Mouse (Mus musculus): ENCODE data around the gene Cxcr5. TPM values are rescaled to one million over a fixed set of nuclear protein-coding genes. Genes with fewer than 3 reads are reported as not detected.

Gene Cxcr5
- polyA plus RNA-seq, 1 experiment from 2014 or later, result not detected

DNA sequence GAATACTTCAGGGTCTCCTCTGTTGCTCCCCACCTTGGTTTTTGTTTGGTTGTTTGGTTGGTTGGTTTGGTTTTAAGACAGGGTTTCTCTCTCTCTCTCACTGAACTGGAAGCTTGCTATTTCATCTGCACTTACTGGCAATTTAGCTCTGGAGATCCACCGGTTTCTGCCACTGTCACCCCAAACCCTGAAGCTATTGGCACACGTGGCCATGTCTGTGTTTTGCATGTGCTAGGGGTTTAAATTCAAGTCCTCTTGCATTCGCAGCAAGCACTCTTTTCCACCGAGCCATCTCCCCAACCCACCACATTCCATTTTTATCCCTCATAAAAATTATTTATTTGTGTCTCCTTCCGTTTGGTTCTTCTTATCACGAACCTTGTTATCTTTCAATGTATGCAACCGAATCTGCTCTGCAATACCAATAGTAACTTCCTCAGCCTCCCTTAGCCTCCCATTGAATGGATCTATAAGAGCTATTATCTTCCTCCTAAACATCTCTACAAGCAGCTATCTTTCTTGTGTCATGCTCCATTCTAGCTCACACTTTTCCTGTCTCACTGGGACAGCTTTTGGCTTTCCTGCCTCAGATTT is 30.0 kb upstream of the Cxcr5 start:
- no peak for ATAC-seq
- no peaks in the 10 kb centered on the region for H3K27me3 ChIP-seq (replicated peaks; ENCODE audit: control insufficient read depth, insufficient read depth, low read length)
- no peak overlapping the region for H3K4me3 ChIP-seq (replicated peaks; ENCODE audit: low read length)
- no peak overlapping the region for H3K27ac ChIP-seq (ENCODE audit: low read length)
- no peaks in the 10 kb centered on the region for H3K36me3 ChIP-seq (ENCODE audit: control insufficient read depth, insufficient read depth)
- WGBS, result 82% methylated on average over 7 of the region's 7 CpGs
- H3K9me3 ChIP-seq (ENCODE audit: control insufficient read depth, low read length), result no peaks in the 10 kb centered on the region
- no peak overlapping the region for H3K9ac ChIP-seq (replicated peaks; ENCODE audit: low read depth, low read length)
- no peaks in the 10 kb centered on the region for H3K4me1 ChIP-seq (replicated peaks; ENCODE audit: control insufficient read depth, insufficient read depth, low read length)
- no peak overlapping the region for H3K4me2 ChIP-seq (ENCODE audit: low read length)

DNA sequence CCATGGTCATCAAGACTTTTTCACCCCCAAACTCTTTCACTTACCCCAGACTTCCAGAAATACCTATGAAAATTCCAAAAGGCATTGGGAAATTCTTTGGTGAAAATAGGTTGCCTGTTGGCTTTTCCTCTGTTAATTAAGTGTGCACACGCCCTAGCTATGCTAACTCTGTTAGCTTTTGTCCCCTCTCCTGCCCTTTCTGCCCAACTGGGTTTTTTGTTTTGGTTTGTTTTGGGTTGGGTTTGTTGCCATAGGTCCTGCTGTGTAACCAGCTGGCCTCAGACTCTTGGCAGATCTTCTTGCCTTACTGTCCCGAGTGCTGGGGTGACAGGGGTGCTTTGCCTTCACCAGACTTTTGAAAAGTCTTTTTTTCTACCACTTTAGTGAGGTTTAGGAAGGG is 29.3 kb upstream of the Cxcr5 start:
- no peaks in the 10 kb centered on the region for H3K9me3 ChIP-seq (ENCODE audit: control insufficient read depth, low read length)
- H3K4me1 ChIP-seq (replicated peaks; ENCODE audit: control insufficient read depth, insufficient read depth, low read length), result no peaks in the 10 kb centered on the region
- no peaks in the 10 kb centered on the region for H3K27me3 ChIP-seq (replicated peaks; ENCODE audit: control insufficient read depth, insufficient read depth, low read length)
- 7% methylated on average over 2 of the region's 2 CpGs for WGBS
- H3K4me3 ChIP-seq (replicated peaks; ENCODE audit: low read length), result no peak overlapping the region
- H3K4me2 ChIP-seq (ENCODE audit: low read length), result no peak overlapping the region
- H3K27ac ChIP-seq (ENCODE audit: low read length), result no peak overlapping the region
- no peaks in the 10 kb centered on the region for H3K36me3 ChIP-seq (ENCODE audit: control insufficient read depth, insufficient read depth)
- no peak for ATAC-seq
- H3K9ac ChIP-seq (replicated peaks; ENCODE audit: low read depth, low read length), result no peak overlapping the region

GRCm38 (mm10) chr9:44589095-44589494 is 27.4 kb upstream of the Cxcr5 start:
- ATAC-seq, result no peak
- Histone ChIP-seq H3K27me3 (replicated peaks; ENCODE audit: control insufficient read depth, insufficient read depth, low read length) (no peaks in the 10 kb centered on the region), H3K27ac (ENCODE audit: low read length) (no peak overlapping the region), H3K4me1 (replicated peaks; ENCODE audit: control insufficient read depth, insufficient read depth, low read length) (no peaks in the 10 kb centered on the region), H3K4me2 (ENCODE audit: low read length) (no peak overlapping the region), H3K9me3 (ENCODE audit: control insufficient read depth, low read length) (no peaks in the 10 kb centered on the region; the same call in 1 of the 2 replicates), H3K36me3 (ENCODE audit: control insufficient read depth, insufficient read depth) (no peaks in the 10 kb centered on the region), H3K9ac (replicated peaks; ENCODE audit: low read depth, low read length) (no peak overlapping the region), H3K4me3 (replicated peaks; ENCODE audit: low read length) (no peak overlapping the region)

DNA sequence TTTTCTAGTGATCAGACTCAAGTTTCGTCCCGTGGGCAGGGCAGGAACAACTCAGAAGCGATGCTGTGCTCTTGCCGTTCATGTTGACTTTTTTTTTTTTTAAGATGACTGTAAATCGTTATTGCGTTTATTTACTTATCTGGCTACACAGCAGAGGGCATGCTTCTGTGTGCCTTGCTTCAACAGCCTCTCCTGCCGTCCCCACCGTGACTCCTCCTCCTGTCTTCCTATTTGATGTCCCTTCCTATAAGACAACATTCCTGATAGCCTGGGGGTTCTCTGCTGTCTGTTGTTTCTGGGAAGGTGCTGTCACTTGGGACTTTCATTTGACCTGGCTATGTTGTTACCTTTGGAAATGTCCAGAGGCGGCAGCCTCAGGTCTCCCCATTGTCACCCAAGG is 26.9 kb upstream of the Cxcr5 start:
- no peak overlapping the region for H3K27ac ChIP-seq (ENCODE audit: low read length)
- ATAC-seq, result no peak
- no peaks in the 10 kb centered on the region for H3K4me1 ChIP-seq (replicated peaks; ENCODE audit: control insufficient read depth, insufficient read depth, low read length)
- H3K27me3 ChIP-seq (replicated peaks; ENCODE audit: control insufficient read depth, insufficient read depth, low read length), result no peaks in the 10 kb centered on the region
- no peak overlapping the region for H3K4me3 ChIP-seq (replicated peaks; ENCODE audit: low read length)
- H3K36me3 ChIP-seq (ENCODE audit: control insufficient read depth, insufficient read depth), result no peaks in the 10 kb centered on the region
- no peak overlapping the region for H3K9ac ChIP-seq (replicated peaks; ENCODE audit: low read depth, low read length)
- H3K9me3 ChIP-seq (ENCODE audit: control insufficient read depth, low read length), result peaks cover 3% of the 10 kb centered on the region
- H3K4me2 ChIP-seq (ENCODE audit: low read length), result no peak overlapping the region
- whole genome bisulfite sequencing, result 79% methylated on average over 9 of the region's 9 CpGs

DNA sequence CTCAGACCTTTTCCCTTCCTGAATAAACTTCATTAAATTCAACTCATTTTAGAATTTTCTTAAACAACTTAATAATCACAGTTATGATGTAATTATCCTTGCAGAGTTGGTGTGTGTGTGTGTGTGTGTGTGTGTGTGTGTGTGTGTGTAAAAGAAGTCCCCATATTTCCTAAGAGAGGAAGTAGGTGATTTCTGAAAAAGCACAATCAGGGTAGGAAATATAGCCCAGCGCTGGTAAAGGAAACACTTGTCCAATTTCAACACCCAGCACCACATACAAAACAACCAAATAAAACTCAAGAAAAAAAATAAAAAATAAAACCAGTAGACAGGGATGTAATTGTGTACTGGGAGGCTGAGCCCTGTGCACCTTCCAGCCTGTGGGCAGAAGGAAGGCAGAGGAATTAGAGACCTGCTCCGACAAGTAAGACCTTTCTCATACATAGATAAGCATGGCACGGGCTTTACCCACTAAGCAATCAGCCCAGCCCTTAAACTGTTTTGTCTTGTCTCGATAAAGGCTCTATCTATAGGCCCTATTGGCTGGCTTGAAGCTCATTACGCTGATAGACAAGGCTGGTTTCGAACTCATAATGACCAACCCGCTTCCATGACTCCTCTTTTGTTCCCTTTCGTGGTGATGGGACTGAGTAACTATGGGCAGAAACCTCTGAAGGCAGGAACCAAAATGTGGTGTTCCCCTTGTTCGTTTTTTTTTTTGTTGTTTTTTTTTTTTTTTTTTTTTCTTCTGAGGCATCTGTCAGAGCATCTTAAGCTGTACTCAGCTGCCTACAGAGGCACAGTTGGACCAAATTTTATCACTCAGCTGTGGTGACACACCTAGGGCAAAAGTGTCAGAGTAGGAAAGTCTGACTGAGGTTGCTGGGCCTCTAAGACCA is 25.8 kb upstream of the Cxcr5 start:
- no peaks in the 10 kb centered on the region for H3K4me1 ChIP-seq (replicated peaks; ENCODE audit: control insufficient read depth, insufficient read depth, low read length)
- H3K27me3 ChIP-seq (replicated peaks; ENCODE audit: control insufficient read depth, insufficient read depth, low read length), result no peaks in the 10 kb centered on the region
- WGBS, result 79% methylated on average over 9 of the region's 9 CpGs
- no peak overlapping the region for H3K4me2 ChIP-seq (ENCODE audit: low read length)
- H3K27ac ChIP-seq (ENCODE audit: low read length), result no peak overlapping the region
- peaks cover 3% of the 10 kb centered on the region for H3K9me3 ChIP-seq (ENCODE audit: control insufficient read depth, low read length)
- ATAC-seq, result no peak
- H3K9ac ChIP-seq (replicated peaks; ENCODE audit: low read depth, low read length), result no peak overlapping the region
- no peaks in the 10 kb centered on the region for H3K36me3 ChIP-seq (ENCODE audit: control insufficient read depth, insufficient read depth)
- H3K4me3 ChIP-seq (replicated peaks; ENCODE audit: low read length), result no peak overlapping the region

DNA sequence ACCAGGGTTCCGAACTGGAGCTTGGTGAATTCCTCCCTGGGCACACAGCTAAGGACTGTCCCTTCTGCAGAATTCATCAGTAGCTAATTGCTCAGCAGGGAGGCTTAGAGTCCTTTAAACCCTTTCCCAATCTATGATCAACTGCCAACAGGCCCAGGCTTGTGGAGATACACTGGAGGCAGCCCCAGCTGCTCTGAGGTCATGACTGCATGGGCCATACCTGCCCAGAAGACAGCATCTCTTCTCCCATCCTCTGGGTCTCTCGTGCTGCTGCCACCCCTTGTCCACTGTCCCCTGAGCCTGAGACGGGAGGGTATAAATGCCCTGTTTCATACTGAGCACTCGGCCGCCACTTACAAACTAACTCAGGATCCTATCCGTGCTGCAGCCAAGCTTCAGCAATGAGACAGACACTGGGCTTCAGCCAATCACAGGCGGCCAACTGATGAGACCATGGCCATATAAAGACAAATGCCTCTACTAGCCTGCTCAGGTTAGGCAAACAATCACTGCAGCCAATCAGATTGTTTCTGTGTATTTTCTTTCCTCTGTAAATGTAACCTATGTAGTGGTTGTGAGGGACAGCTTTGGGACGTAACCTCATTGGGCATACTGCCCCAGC is 25.1 kb upstream of the Cxcr5 start:
- Histone ChIP-seq H3K36me3 (ENCODE audit: control insufficient read depth, insufficient read depth) (no peaks in the 10 kb centered on the region), H3K27me3 (replicated peaks; ENCODE audit: control insufficient read depth, insufficient read depth, low read length) (no peaks in the 10 kb centered on the region), H3K4me3 (replicated peaks; ENCODE audit: low read length) (no peak overlapping the region), H3K4me1 (replicated peaks; ENCODE audit: control insufficient read depth, insufficient read depth, low read length) (no peaks in the 10 kb centered on the region), H3K9ac (replicated peaks; ENCODE audit: low read depth, low read length) (no peak overlapping the region), H3K27ac (ENCODE audit: low read length) (no peak overlapping the region), H3K9me3 (ENCODE audit: control insufficient read depth, low read length) (peaks cover 3% of the 10 kb centered on the region), H3K4me2 (ENCODE audit: low read length) (no peak overlapping the region)
- 65% methylated on average over 8 of the region's 8 CpGs for WGBS
- ATAC-seq, result no peak

DNA sequence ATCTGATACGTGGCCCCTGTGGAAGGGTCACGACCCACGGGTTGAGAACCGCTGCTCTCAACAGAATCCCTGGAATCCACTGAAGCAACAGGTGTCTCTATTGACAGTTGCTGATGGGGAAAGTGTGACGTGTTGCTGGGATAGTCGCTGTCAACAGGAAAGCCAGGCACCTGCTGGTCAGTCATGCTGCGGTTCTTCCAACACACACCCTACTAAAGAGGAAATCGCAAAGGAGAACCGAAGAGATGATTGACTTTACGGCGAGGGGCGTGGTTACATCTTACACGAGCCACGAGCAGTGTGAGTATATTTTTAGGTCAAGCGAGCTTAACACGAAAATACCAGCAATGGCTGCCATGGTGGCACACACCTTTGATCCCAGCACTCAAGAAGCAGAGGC is 20.7 kb upstream of the Cxcr5 start:
- whole genome bisulfite sequencing, result 88% methylated on average over 16 of the region's 16 CpGs
- no peak for ATAC-seq

DNA sequence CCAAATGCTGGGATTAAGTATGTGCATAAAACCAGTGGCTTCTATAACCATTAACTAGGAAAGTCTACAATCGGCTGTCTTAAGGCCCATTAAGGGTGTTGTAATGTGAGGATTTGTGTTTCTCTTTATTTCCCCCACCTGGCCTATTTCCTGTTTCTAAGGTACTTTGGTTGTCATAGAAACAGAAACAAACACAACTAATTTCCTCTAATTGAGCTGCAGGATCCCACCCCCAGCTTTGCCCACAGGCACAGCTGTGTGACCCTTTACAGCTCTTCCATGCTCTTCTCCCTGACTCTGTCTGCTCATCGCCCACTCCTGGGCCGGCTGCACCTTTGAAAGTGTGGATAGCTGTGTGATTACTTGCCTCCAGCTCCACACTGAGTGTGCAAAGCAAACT is 19.7 kb upstream of the Cxcr5 start:
- WGBS, result 40% methylated on average over 3 of the region's 3 CpGs

More for the DNA sequence above, 20.7 kb upstream of the Cxcr5 start:
- no peaks in the 10 kb centered on the region for H3K4me1 ChIP-seq (replicated peaks; ENCODE audit: control insufficient read depth, insufficient read depth, low read length)
- H3K27me3 ChIP-seq (replicated peaks; ENCODE audit: control insufficient read depth, insufficient read depth, low read length), result no peaks in the 10 kb centered on the region
- no peak overlapping the region for H3K4me2 ChIP-seq (ENCODE audit: low read length)
- peaks cover 3% of the 10 kb centered on the region for H3K9me3 ChIP-seq (ENCODE audit: control insufficient read depth, low read length)
- no peak overlapping the region for H3K9ac ChIP-seq (replicated peaks; ENCODE audit: low read depth, low read length)
- H3K27ac ChIP-seq (ENCODE audit: low read length), result no peak overlapping the region
- H3K4me3 ChIP-seq (replicated peaks; ENCODE audit: low read length), result no peak overlapping the region
- no peaks in the 10 kb centered on the region for H3K36me3 ChIP-seq (ENCODE audit: control insufficient read depth, insufficient read depth)

DNA sequence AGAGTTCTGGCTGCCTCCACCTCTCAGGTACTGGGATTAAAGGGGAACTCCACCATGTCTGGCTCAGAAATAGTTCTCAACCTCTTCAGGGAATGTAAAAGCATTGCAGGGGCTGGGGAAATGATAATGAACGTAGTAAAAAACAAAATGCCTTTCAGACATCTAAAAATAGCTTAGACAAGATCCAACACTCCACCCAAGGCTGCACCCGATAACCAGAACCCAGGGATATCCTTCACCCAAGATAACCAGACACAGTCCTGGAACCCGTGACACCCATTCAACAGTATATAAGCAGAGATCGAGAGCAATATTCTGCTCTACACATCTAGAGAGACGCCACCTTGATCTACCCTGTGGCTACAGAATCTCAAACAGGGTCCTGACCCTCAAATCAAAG is 18.4 kb upstream of the Cxcr5 start:
- Histone ChIP-seq H3K36me3 (ENCODE audit: control insufficient read depth, insufficient read depth) (no peaks in the 10 kb centered on the region), H3K4me1 (replicated peaks; ENCODE audit: control insufficient read depth, insufficient read depth, low read length) (no peaks in the 10 kb centered on the region), H3K4me3 (replicated peaks; ENCODE audit: low read length) (no peak overlapping the region), H3K27ac (ENCODE audit: low read length) (no peak overlapping the region), H3K4me2 (ENCODE audit: low read length) (no peak overlapping the region), H3K9me3 (ENCODE audit: control insufficient read depth, low read length) (peaks cover 3% of the 10 kb centered on the region), H3K27me3 (replicated peaks; ENCODE audit: control insufficient read depth, insufficient read depth, low read length) (no peaks in the 10 kb centered on the region), H3K9ac (replicated peaks; ENCODE audit: low read depth, low read length) (no peak overlapping the region)
- no peak for ATAC-seq
- 92% methylated on average over 5 of the region's 5 CpGs for WGBS

More for the DNA sequence above, 19.7 kb upstream of the Cxcr5 start:
- Histone ChIP-seq H3K27me3 (replicated peaks; ENCODE audit: control insufficient read depth, insufficient read depth, low read length) (no peaks in the 10 kb centered on the region), H3K9me3 (ENCODE audit: control insufficient read depth, low read length) (peaks cover 3% of the 10 kb centered on the region), H3K36me3 (ENCODE audit: control insufficient read depth, insufficient read depth) (no peaks in the 10 kb centered on the region), H3K4me3 (replicated peaks; ENCODE audit: low read length) (no peak overlapping the region), H3K27ac (ENCODE audit: low read length) (no peak overlapping the region), H3K4me1 (replicated peaks; ENCODE audit: control insufficient read depth, insufficient read depth, low read length) (no peaks in the 10 kb centered on the region), H3K4me2 (ENCODE audit: low read length) (no peak overlapping the region), H3K9ac (replicated peaks; ENCODE audit: low read depth, low read length) (no peak overlapping the region)
- ATAC-seq, result no peak

Data from forebrain, embryonic 16.5 days (tissue).